Mouse (Mus musculus) forebrain, embryonic 11.5 days (tissue): ENCODE results near the gene Nup160. TPM values are rescaled to one million over a fixed set of nuclear protein-coding genes. Genes with fewer than 3 reads are reported as not detected.

Experiments
- ATAC-seq: fragments of 200-750 bp; cut with Nextera tagmentation; replicated peaks from 2 replicates; pipeline ENCODE4 v1.8.0; 2017; ENCODE audit warnings: moderate TSS enrichment; ENCODE audit not compliant: low FRiP score
- DNase-seq: peaks from one replicate; pipeline ENCODE4 v3.0.0-alpha.2; 2017; ENCODE audit warnings: low spot score
- H3K27ac ChIP-seq: fragments of 300-500 bp; sonication (generic); 2 replicates; pipeline ENCODE4 v1.5.1; 2014; ENCODE audit warnings: low read depth, low read length
- H3K27me3 ChIP-seq: fragments of 300-500 bp; sonication (generic); 2 replicates; pipeline ENCODE4 v1.6.1; 2014; ENCODE audit warnings: mild to moderate bottlenecking, low read length, mixed read lengths; ENCODE audit not compliant: control insufficient read depth, insufficient read depth
- H3K36me3 ChIP-seq: fragments of 300-500 bp; sonication (generic); 2 replicates; pipeline ENCODE4 v1.6.1; 2014; ENCODE audit warnings: mild to moderate bottlenecking, low read length, moderate library complexity, mixed read lengths; ENCODE audit not compliant: control insufficient read depth, insufficient read depth
- H3K4me1 ChIP-seq: fragments of 300-500 bp; sonication (generic); replicated peaks from 2 replicates; pipeline ENCODE4 v1.6.1; 2014; ENCODE audit warnings: low read length, mixed read lengths; ENCODE audit not compliant: control insufficient read depth, insufficient read depth
- H3K4me2 ChIP-seq: fragments of 300-500 bp; sonication (generic); 2 replicates; pipeline ENCODE4 v1.6.1; 2014; ENCODE audit warnings: low read depth, mild to moderate bottlenecking, low read length, moderate library complexity, mixed read lengths; ENCODE audit not compliant: severe bottlenecking
- H3K4me3 ChIP-seq: fragments of 300-500 bp; sonication (generic); 2 replicates; pipeline ENCODE4 v1.5.1; 2014; ENCODE audit warnings: low read depth, low read length
- H3K9ac ChIP-seq: fragments of 300-500 bp; sonication (generic); 2 replicates; pipeline ENCODE4 v1.6.1; 2014; ENCODE audit warnings: low read length
- H3K9me3 ChIP-seq: fragments of 300-500 bp; sonication (generic); 2 replicates; pipeline ENCODE4 v1.6.1; 2016; ENCODE audit warnings: low read length, mixed read lengths; ENCODE audit not compliant: control insufficient read depth
- WGBS: fragments of 180-500 bp; shearing (Covaris S2); extraction: QIAGEN DNeasy Blood & Tissue Kit; methylation state at CpG from one replicate; pipeline ENCODE4 v1.1.7; 2014; 5-methylcytosine and 5-hydroxymethylcytosine counted together
- polyA plus RNA-seq: library from polyadenylated mRNA; unstranded; fragments of >200 nt; fragmentation: Nextera tagmentation; extraction: Ambion mirVana; gene quantifications from 2 replicates; pipeline ENCODE4 v1.2.1, GENCODE M21; 2014

The Nup160 gene
- 57.6 and 64.1 TPM in 2 replicates for polyA plus RNA-seq

DNA sequence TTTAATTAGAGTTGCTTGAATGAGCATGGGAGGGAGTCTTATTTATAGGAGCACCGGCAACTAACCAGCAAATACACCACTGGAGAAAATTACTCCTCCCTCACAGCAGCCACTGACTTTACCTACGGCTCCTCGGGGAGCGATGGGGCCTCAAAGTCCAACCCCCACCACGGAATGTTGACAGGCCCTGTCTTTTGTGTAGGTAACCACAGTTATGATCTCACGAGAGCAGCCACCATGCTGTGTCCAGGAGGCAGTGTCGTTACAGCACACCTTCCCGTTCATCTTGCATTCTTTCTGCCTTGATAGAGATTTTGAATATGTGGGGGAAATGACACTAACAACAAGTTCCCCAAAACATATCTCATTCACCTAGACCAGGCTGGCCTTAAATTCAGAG lies at the start of gene Nup160:
Gene Nup160, plus strand, starts transcription at position 209 of the 400 bp plus-strand sequence.
- Histone ChIP-seq H3K27me3 (no peaks in the 10 kb centered on the region), H3K27ac (no peak within 1 kb of the TSS), H3K9me3 (no peaks in the 10 kb centered on the region), H3K4me1 (no peaks in the 10 kb centered on the region), H3K4me2 (no peak within 1 kb of the TSS), H3K4me3 (no peak within 1 kb of the TSS), H3K9ac (no peak within 1 kb of the TSS), H3K36me3 (no peaks in the 10 kb centered on the region)
- no peak for DNase-seq
- 74% methylated on average over 8 of the region's 8 CpGs for whole genome bisulfite sequencing
- ATAC-seq = no peak

GRCm38 (mm10) chr2:90628261-90628660 lies 48.8 kb upstream of the Nup160 start:
- Histone ChIP-seq H3K36me3 (no peaks in the 10 kb centered on the region), H3K9ac (no peak overlapping the region), H3K4me3 (no peak overlapping the region), H3K4me1 (no peaks in the 10 kb centered on the region), H3K4me2 (no peak overlapping the region), H3K27me3 (no peaks in the 10 kb centered on the region), H3K9me3 (no peaks in the 10 kb centered on the region), H3K27ac (no peak overlapping the region)
- 86% methylated on average over 5 of the region's 5 CpGs for WGBS
- DNase-seq = no peak
- ATAC-seq = no peak

DNA sequence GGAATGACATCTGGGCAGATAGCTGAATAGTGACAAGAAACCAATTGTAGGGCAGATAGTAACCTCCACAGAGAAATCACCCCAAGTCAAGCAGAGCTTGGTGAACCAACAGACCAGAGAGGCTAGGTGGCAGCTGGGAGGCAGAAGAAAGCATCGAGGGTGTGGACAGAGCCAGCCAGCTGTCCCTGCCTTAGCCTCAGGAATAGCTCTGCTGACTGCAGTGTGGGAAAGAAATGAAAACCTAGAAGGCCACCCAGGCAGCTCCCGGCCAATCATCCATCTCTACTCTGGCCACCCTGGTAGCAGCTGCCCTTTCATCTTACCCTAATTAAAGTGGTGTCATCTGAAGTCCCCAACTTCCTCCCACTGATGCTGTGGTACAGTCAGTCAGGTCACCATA lies 47.5 kb upstream of the Nup160 start:
- 71% methylated on average over 2 of the region's 2 CpGs for WGBS
- DNase-seq (no peak), ATAC-seq (no peak)
- Histone ChIP-seq H3K9me3 (no peaks in the 10 kb centered on the region), H3K27me3 (no peaks in the 10 kb centered on the region), H3K36me3 (no peaks in the 10 kb centered on the region), H3K9ac (no peak overlapping the region), H3K4me2 (no peak overlapping the region), H3K27ac (no peak overlapping the region), H3K4me3 (no peak overlapping the region), H3K4me1 (no peaks in the 10 kb centered on the region)

DNA sequence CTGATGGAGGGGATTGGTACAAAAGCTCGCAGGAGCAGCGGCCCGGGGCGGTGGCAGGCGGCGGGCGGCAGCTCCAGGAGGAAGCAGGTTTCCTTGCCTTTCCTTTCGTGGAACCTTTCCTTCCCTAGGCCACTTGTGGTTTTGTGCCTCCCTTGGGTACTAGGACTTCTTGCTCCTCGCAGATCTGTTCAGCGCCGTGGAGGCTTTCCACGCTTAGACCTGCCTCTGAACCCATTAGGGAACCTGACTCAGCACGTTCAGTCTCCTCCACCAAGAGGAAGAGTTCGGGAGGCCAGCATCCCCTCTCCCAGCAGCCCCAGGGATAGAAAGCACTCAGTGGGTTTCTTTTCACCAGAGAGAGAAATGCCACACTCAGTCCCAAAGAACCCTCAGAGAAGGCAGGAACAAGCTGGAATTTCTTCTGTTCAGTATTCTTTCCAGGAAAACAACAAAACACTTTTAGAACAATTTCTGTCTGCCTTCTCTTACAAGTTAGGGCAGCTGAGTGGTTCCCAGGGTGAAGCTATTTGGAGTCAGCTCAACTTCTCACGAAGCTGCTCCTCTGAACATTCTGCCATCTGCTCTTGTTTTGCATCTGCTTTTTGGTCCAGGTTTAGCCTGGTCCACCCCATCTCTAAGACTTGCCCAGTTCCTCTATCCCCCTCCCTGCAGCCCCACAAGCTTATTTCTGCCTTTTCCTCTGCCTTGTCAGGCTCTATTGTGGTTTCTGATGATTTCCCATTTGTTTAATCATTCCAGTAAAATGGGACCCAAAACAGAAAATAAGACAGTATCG lies 44.9 kb upstream of the Nup160 start:
- no peaks in the 10 kb centered on the region for H3K36me3 ChIP-seq
- H3K27ac ChIP-seq = no peak overlapping the region
- no peaks in the 10 kb centered on the region for H3K9me3 ChIP-seq
- H3K27me3 ChIP-seq = no peaks in the 10 kb centered on the region
- ATAC-seq (no peak), DNase-seq (no peak)
- H3K9ac ChIP-seq = no peak overlapping the region
- H3K4me1 ChIP-seq = no peaks in the 10 kb centered on the region
- H3K4me2 ChIP-seq = no peak overlapping the region
- WGBS = 75% methylated on average over 16 of the region's 16 CpGs
- H3K4me3 ChIP-seq = no peak overlapping the region

- no peaks in the 10 kb centered on the region for H3K36me3 ChIP-seq
- DNase-seq (no peak), ATAC-seq (no peak)
- H3K9me3 ChIP-seq = no peaks in the 10 kb centered on the region
- H3K4me1 ChIP-seq = no peaks in the 10 kb centered on the region
- H3K4me3 ChIP-seq = no peak overlapping the region
- H3K27me3 ChIP-seq = no peaks in the 10 kb centered on the region
- no peak overlapping the region for H3K4me2 ChIP-seq
- no peak overlapping the region for H3K27ac ChIP-seq
- H3K9ac ChIP-seq = no peak overlapping the region
Observed at GRCm38 (mm10) chr2:90634671-90635070, 42.3 kb upstream of the Nup160 start.

- 86% methylated on average over 7 of the region's 7 CpGs for WGBS
- Histone ChIP-seq H3K27ac (no peak overlapping the region), H3K36me3 (no peaks in the 10 kb centered on the region), H3K27me3 (no peaks in the 10 kb centered on the region), H3K4me2 (no peak overlapping the region), H3K9me3 (no peaks in the 10 kb centered on the region), H3K4me3 (no peak overlapping the region), H3K4me1 (no peaks in the 10 kb centered on the region), H3K9ac (no peak overlapping the region)
- ATAC-seq = no peak
- no peak for DNase-seq
Observed at GRCm38 (mm10) chr2:90635085-90635723, 41.8 kb upstream of the Nup160 start.

GRCm38 (mm10) chr2:90636853-90637252 lies 40.2 kb upstream of the Nup160 start:
- no peaks in the 10 kb centered on the region for H3K9me3 ChIP-seq
- no peak for ATAC-seq
- no peak for DNase-seq
- no peaks in the 10 kb centered on the region for H3K4me1 ChIP-seq
- no peak overlapping the region for H3K4me2 ChIP-seq
- H3K27ac ChIP-seq = no peak overlapping the region
- H3K4me3 ChIP-seq = no peak overlapping the region
- no peaks in the 10 kb centered on the region for H3K36me3 ChIP-seq
- H3K27me3 ChIP-seq = no peaks in the 10 kb centered on the region
- no peak overlapping the region for H3K9ac ChIP-seq
- WGBS = 88% methylated on average over 7 of the region's 7 CpGs

DNA sequence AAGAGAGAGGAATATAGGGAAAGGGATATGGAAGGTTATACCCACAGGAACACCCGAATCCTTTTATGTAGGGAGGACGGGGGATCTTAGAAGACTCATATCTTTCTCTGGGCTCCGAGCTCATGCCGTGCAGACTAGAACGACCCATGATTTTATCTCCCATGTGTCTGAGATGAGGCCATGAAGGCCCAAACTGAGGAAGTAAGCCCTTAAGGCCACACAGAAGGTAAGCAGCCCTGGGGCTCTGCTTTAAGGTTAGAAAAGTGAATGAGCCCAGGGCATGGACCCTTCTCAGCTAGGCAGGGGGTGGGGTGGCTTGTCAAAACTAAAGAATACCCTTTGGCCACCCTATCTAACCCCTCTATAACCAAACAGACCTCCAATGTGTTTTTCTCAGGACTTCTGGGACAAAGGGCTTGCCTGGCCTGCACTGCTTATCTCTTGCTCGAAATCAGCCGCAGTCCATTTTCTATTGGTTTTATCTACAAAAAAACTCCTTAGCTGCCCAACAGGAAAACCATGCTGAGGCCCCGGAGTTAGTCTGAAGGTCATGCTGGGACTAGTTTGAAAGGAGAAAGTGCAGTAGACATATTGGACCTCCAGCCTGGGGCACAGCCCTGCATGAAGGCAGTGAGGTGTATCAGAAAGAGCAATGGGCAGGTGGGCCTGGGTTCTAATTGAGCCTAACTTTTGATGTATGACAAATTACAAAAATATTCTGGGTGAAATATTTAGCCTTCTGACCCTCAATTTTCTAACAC lies 37.8 kb upstream of the Nup160 start:
- DNase-seq (no peak), ATAC-seq (no peak)
- Histone ChIP-seq H3K4me3 (no peak overlapping the region), H3K9ac (no peak overlapping the region), H3K9me3 (no peaks in the 10 kb centered on the region), H3K4me1 (no peaks in the 10 kb centered on the region), H3K36me3 (no peaks in the 10 kb centered on the region), H3K4me2 (no peak overlapping the region), H3K27ac (no peak overlapping the region), H3K27me3 (no peaks in the 10 kb centered on the region)
- WGBS = 89% methylated on average over 8 of the region's 8 CpGs
